Mouse (Mus musculus): ENCODE measurements around the gene 4930572O03Rik.
"Not testable (repeated sequence)": the region's sequence is repeated elsewhere in the genome, so short reads cannot be mapped to it uniquely, and the experiment has no call there.

4930572O03Rik gene

GRCm38 (mm10) chr5:15618764-15619163, 38.1 kb downstream of the 4930572O03Rik start, which contains the start of gene Speer4d:
Gene Speer4d (plus strand): TSS chr5:15619064.
- not testable (repeated sequence) for DNase-seq (ENCODE audit: low spot score in 2 of 2)

DNA sequence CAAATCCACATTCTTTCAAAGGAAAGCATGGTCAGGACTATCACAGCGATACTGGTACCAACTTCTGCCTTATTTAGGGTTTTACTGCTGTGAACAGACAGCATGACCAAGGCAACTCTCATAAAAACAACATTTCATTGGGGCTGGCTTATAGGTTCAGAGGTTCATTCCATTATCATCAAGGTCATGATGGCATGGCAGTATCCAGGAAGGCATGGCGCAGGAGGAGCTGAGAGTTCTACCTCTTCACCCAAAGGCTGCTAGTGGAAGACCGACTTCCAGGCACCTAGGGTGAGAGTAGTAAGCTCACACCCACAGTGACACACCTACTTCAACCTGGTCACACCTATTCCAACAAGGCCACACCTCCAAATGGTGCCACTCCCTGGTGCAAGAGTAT, 40.7 kb downstream of the 4930572O03Rik start:
- not testable (repeated sequence) for DNase-seq (ENCODE audit: low spot score in 2 of 2)

- not testable (repeated sequence) for DNase-seq (ENCODE audit: low spot score in 2 of 2)
These were observed 46.2 kb downstream of the 4930572O03Rik start for GRCm38 (mm10) chr5:15610695-15611094.

- peak; percentile 8 to 17 for DNase-seq (ENCODE audit: low spot score in 2 of 2)
These were observed 50.2 kb downstream of the 4930572O03Rik start for GRCm38 (mm10) chr5:15606677-15607076.

GRCm38 (mm10) chr5:15603585-15603984, 53.3 kb downstream of the 4930572O03Rik start:
- not testable (repeated sequence) for DNase-seq (ENCODE audit: low spot score in 2 of 2)

- not testable (repeated sequence) for DNase-seq (ENCODE audit: low spot score in 2 of 2)
These were observed 53.9 kb downstream of the 4930572O03Rik start for GRCm38 (mm10) chr5:15603008-15603407.

- DNase-seq (ENCODE audit: low spot score in 2 of 2), result not testable (repeated sequence)
These were observed 54.4 kb downstream of the 4930572O03Rik start for GRCm38 (mm10) chr5:15602424-15602947.

Data from spleen, postnatal 10 days (tissue).